In genomic region chr8:70507027-70507393, GRCm38 (mm10) we compare ENCODE assay signal across 9 mouse cellular contexts. TPM values are rescaled to one million over a fixed set of nuclear protein-coding genes. Genes with fewer than 3 reads are reported as not detected.
DNase-seq lines count a peak whose midpoint lies in the region; ATAC-seq and TF ChIP-seq lines count a peak whose summit lies in the region.
"Had no signal": no experiment of that assay in that cellular context is flagged by ENCODE, and none has a peak within 500 bp of the region (broad histone marks: within the 10 kb centered on the region; RNA-seq: fewer than 3 reads in every experiment).

No protein-coding gene starts in this region.

- 59% methylated on average over 5 of the region's 5 CpGs for WGBS in heart, embryonic 10.5 days
- 75% methylated on average over 5 of the region's 5 CpGs for WGBS in heart, adult 2 months
- 44% methylated on average over 5 of the region's 5 CpGs for WGBS in liver, embryonic 14.5 days (ENCODE audit: insufficient replicate concordance)

- intact Hi-C loops in heart, adult 2 months (cut with DNase I): loop anchor here (2.0 kb wide), 1 partner anchor 78 kb away; no protein-coding TSS in a partner anchor

- peaks cover 3% of the 10 kb centered on the region for H3K79me2 ChIP-seq in heart, adult 2 months (replicated peaks; ENCODE audit: control insufficient read depth, insufficient read depth, low read length)

- H3K27ac ChIP-seq in heart, embryonic 10.5 days: no peak overlapping the region
- no peak overlapping the region for H3K27ac ChIP-seq in heart, adult 2 months
- H3K27ac ChIP-seq in testis, adult 2 months (ENCODE audit: control insufficient read depth, insufficient read depth, low read depth, low read length): no peak overlapping the region; the same call in 1 of the 2 replicates
- H3K27ac ChIP-seq in liver, embryonic 14.5 days: peak overlapping the region; percentile 52

- H3K9me3 ChIP-seq in heart, embryonic 10.5 days: no peaks in the 10 kb centered on the region
- H3K9me3 ChIP-seq in liver, embryonic 14.5 days (ENCODE audit: control insufficient read depth, low read length): no peaks in the 10 kb centered on the region

- ATAC-seq in liver, embryonic 14.5 days (ENCODE audit: insufficient read depth): no peak

- peaks cover 39% of the 10 kb centered on the region for H3K36me3 ChIP-seq in heart, embryonic 10.5 days
- peaks cover 2% of the 10 kb centered on the region; the same call in 1 of the 2 replicates for H3K36me3 ChIP-seq in heart, adult 2 months (ENCODE audit: control insufficient read depth, insufficient read depth, low read length)
- no peaks in the 10 kb centered on the region; the same call in 1 of the 2 replicates for H3K36me3 ChIP-seq in testis, adult 2 months (ENCODE audit: control insufficient read depth, insufficient read depth, low read length)
- peaks cover 21% of the 10 kb centered on the region for H3K36me3 ChIP-seq in liver, embryonic 14.5 days (replicated peaks; ENCODE audit: control insufficient read depth, insufficient read depth, low read depth)

- TF ChIP-seq POLR2A in heart, adult 2 months (IDR thresholded peaks at IDR 0.05; ENCODE audit: insufficient read depth, low read depth, low read length): no peak; the same call in 1 of the 2 replicates
- TF ChIP-seq POLR2A in testis, adult 2 months (IDR thresholded peaks at IDR 0.05; ENCODE audit: control insufficient read depth, low read depth, low read length): no peak

- peaks cover 54% of the 10 kb centered on the region for H3K4me1 ChIP-seq in heart, embryonic 10.5 days
- peaks cover 15% of the 10 kb centered on the region for H3K4me1 ChIP-seq in heart, adult 2 months (ENCODE audit: control insufficient read depth, insufficient read depth, low read length)
- peaks cover 40% of the 10 kb centered on the region for H3K4me1 ChIP-seq in testis, adult 2 months (ENCODE audit: control insufficient read depth, insufficient read depth, low read length)
- H3K4me1 ChIP-seq in liver, embryonic 14.5 days (replicated peaks; ENCODE audit: control insufficient read depth in 2 of 2, insufficient read depth in 2 of 2, low read length in 1 of 2): peaks cover 29 to 40% of the 10 kb centered on the region in 2 experiments

- no peak overlapping the region for H3K9ac ChIP-seq in heart, adult 2 months (ENCODE audit: low read depth, low read length)
- no peak overlapping the region; the same call in 1 of the 2 replicates for H3K9ac ChIP-seq in liver, embryonic 14.5 days (replicated peaks)

- TF ChIP-seq CTCF in heart, adult 2 months (IDR thresholded peaks at IDR 0.05): no peak
- TF ChIP-seq CTCF in testis, adult 2 months (IDR thresholded peaks at IDR 0.05; ENCODE audit: control insufficient read depth, insufficient read depth, insufficient replicate concordance, low read depth, low read length): no peak
- TF ChIP-seq CTCF in liver, embryonic 14.5 days (IDR thresholded peaks at IDR 0.05; ENCODE audit: low read depth): no peak

- peaks cover 29% of the 10 kb centered on the region for H3K27me3 ChIP-seq in heart, embryonic 10.5 days (ENCODE audit: insufficient read depth, poor library complexity, severe bottlenecking)
- no peaks in the 10 kb centered on the region for H3K27me3 ChIP-seq in heart, adult 2 months (ENCODE audit: control insufficient read depth, insufficient read depth, low read length)
- no peaks in the 10 kb centered on the region for H3K27me3 ChIP-seq in testis, adult 2 months (ENCODE audit: control insufficient read depth, insufficient read depth, low read length)
- H3K27me3 ChIP-seq in liver, embryonic 14.5 days (ENCODE audit: control insufficient read depth, insufficient read depth, low read length): 0 out of 2 replicates have a peak, but pooled peaks cover 5% of the 10 kb centered on the region

- peak overlapping the region; percentile 91 for H3K4me3 ChIP-seq in heart, embryonic 10.5 days
- H3K4me3 ChIP-seq in heart, adult 2 months: no peak overlapping the region
- H3K4me3 ChIP-seq in testis, adult 2 months (ENCODE audit: control insufficient read depth, low read depth, low read length): peak overlapping the region; percentile 83
- H3K4me3 ChIP-seq in liver, embryonic 14.5 days (ENCODE audit: insufficient read depth in 1 of 2, low read depth in 2 of 2, low read length in 2 of 2): peak overlapping the region; percentile 36 to 77

- peak overlapping the region; percentile 83 for H3K4me2 ChIP-seq in liver, embryonic 14.5 days (ENCODE audit: low read depth)

- no peak for TF ChIP-seq EP300 in heart, adult 2 months (IDR thresholded peaks at IDR 0.05; ENCODE audit: insufficient read depth, low read depth, low read length)
- TF ChIP-seq EP300 in liver, embryonic 14.5 days (IDR thresholded peaks at IDR 0.05; ENCODE audit: low read depth): no peak

- no peak for DNase-seq in heart, embryonic 10.5 days (ENCODE audit: low spot score)
- no peak for DNase-seq in heart, adult 2 months
- no peak for DNase-seq in testis, postnatal 10 days (ENCODE audit: low spot score)
- DNase-seq in liver, embryonic 14.5 days (ENCODE audit: low read depth in 3 of 3, low spot score in 3 of 3): no peak
- DNase-seq in thymus, postnatal 36 days: no peak
- DNase-seq in thymus, postnatal 0 days (ENCODE audit: low spot score): no peak
- no peak for DNase-seq in adrenal gland, postnatal 4 days (ENCODE audit: low spot score in 2 of 2)

RNA-seq across cellular contexts. Expression of gene Rex1bd, which starts 0.5 kb away (rescaled TPM):
- 127 and 128 TPM in 2 replicates for polyA plus RNA-seq in heart, embryonic 10.5 days (2016; fragmentation: Nextera tagmentation; extraction: Ambion mirVana)
- total RNA-seq in heart, adult 2 months (2021): 100 to 1,000 TPM; 111 to 118 TPM
- polyA plus RNA-seq in heart, adult 2 months (2012; rRNA removed): 129 and 145 TPM in 2 replicates
- polyA plus RNA-seq in testis, adult 2 months (2012; rRNA removed): 23.9 and 26.9 TPM in 2 replicates
- polyA plus RNA-seq in liver, embryonic 14.5 days (2012; rRNA removed): 55.1 and 71.6 TPM in 2 replicates
- 72.0 and 74.2 TPM in 2 replicates for polyA plus RNA-seq in liver, embryonic 14.5 days (2014; fragmentation: Nextera tagmentation; extraction: Ambion mirVana)
- polyA plus RNA-seq in thymus, postnatal 0 days (2015; fragmentation: Nextera tagmentation; extraction: Ambion mirVana): 170 and 181 TPM in 2 replicates
- 100 to 1,000 TPM; 105 to 109 TPM for total RNA-seq in adrenal gland, postnatal 4 days (2021)

RNA-seq across cellular contexts. Expression of gene Uba52, which starts 3.6 kb away (rescaled TPM):
- polyA plus RNA-seq in heart, embryonic 10.5 days (2016; fragmentation: Nextera tagmentation; extraction: Ambion mirVana): 751 and 801 TPM in 2 replicates
- 1,000 to 10,000 TPM; 1,480 to 1,595 TPM for total RNA-seq in heart, adult 2 months (2021)
- polyA plus RNA-seq in heart, adult 2 months (2012; rRNA removed): 439 and 626 TPM in 2 replicates
- polyA plus RNA-seq in testis, adult 2 months (2012; rRNA removed): 768 and 853 TPM in 2 replicates
- polyA plus RNA-seq in liver, embryonic 14.5 days (2012; rRNA removed): 553 and 870 TPM in 2 replicates
- polyA plus RNA-seq in liver, embryonic 14.5 days (2014; fragmentation: Nextera tagmentation; extraction: Ambion mirVana): 738 and 773 TPM in 2 replicates
- polyA plus RNA-seq in thymus, postnatal 0 days (2015; fragmentation: Nextera tagmentation; extraction: Ambion mirVana): 1,327 and 1,441 TPM in 2 replicates
- 1,000 to 10,000 TPM; 1,529 to 1,618 TPM for total RNA-seq in adrenal gland, postnatal 4 days (2021)

RNA-seq across cellular contexts. Expression of gene Crlf1, which starts 14.1 kb away (rescaled TPM):
- polyA plus RNA-seq in heart, embryonic 10.5 days (2016; fragmentation: Nextera tagmentation; extraction: Ambion mirVana): 1.8 and 3.2 TPM in 2 replicates
- under 1 TPM; 0.68 to 0.89 TPM for total RNA-seq in heart, adult 2 months (2021)
- polyA plus RNA-seq in heart, adult 2 months (2012; rRNA removed): 0.38 and 2.3 TPM in 2 replicates
- polyA plus RNA-seq in testis, adult 2 months (2012; rRNA removed): 126 and 137 TPM in 2 replicates
- 1.5 and 1.9 TPM in 2 replicates for polyA plus RNA-seq in liver, embryonic 14.5 days (2012; rRNA removed)
- 3.7 and 4.0 TPM in 2 replicates for polyA plus RNA-seq in liver, embryonic 14.5 days (2014; fragmentation: Nextera tagmentation; extraction: Ambion mirVana)
- 0.10 and 0.27 TPM in 2 replicates for polyA plus RNA-seq in thymus, postnatal 0 days (2015; fragmentation: Nextera tagmentation; extraction: Ambion mirVana)
- total RNA-seq in adrenal gland, postnatal 4 days (2021): under 1 TPM in 1 of 2 experiments, not detected in 1; 0.45 TPM
- total RNA-seq: hematopoietic stem cell, adult 5-6 weeks had no signal

RNA-seq across cellular contexts. Expression of gene Tmem59l, which starts 19.9 kb away (rescaled TPM):
- 1.2 and 3.6 TPM in 2 replicates for polyA plus RNA-seq in heart, embryonic 10.5 days (2016; fragmentation: Nextera tagmentation; extraction: Ambion mirVana)
- total RNA-seq in heart, adult 2 months (2021): not detected
- polyA plus RNA-seq in heart, adult 2 months (2012; rRNA removed): 0.21 and 0.53 TPM in 2 replicates
- polyA plus RNA-seq in testis, adult 2 months (2012; rRNA removed): 62.6 and 62.9 TPM in 2 replicates
- polyA plus RNA-seq in liver, embryonic 14.5 days (2012; rRNA removed): 0.03 and 0.09 TPM in 2 replicates
- not detected in 2 replicates for polyA plus RNA-seq in liver, embryonic 14.5 days (2014; fragmentation: Nextera tagmentation; extraction: Ambion mirVana)
- polyA plus RNA-seq in thymus, postnatal 0 days (2015; fragmentation: Nextera tagmentation; extraction: Ambion mirVana): 0.09 and 0.10 TPM in 2 replicates
- 1 to 10 TPM; 3.6 to 5.0 TPM for total RNA-seq in adrenal gland, postnatal 4 days (2021)

RNA-seq across cellular contexts. Expression of gene Fkbp8, which starts 20.5 kb away (rescaled TPM):
- 295 and 310 TPM in 2 replicates for polyA plus RNA-seq in heart, embryonic 10.5 days (2016; fragmentation: Nextera tagmentation; extraction: Ambion mirVana)
- total RNA-seq in heart, adult 2 months (2021): 100 to 1,000 TPM; 116 to 135 TPM
- polyA plus RNA-seq in heart, adult 2 months (2012; rRNA removed): 179 and 201 TPM in 2 replicates
- polyA plus RNA-seq in testis, adult 2 months (2012; rRNA removed): 179 and 198 TPM in 2 replicates
- 140 and 149 TPM in 2 replicates for polyA plus RNA-seq in liver, embryonic 14.5 days (2012; rRNA removed)
- 114 and 135 TPM in 2 replicates for polyA plus RNA-seq in liver, embryonic 14.5 days (2014; fragmentation: Nextera tagmentation; extraction: Ambion mirVana)
- polyA plus RNA-seq in thymus, postnatal 0 days (2015; fragmentation: Nextera tagmentation; extraction: Ambion mirVana): 309 and 319 TPM in 2 replicates
- 100 to 1,000 TPM; 315 to 322 TPM for total RNA-seq in adrenal gland, postnatal 4 days (2021)

Comparison
In these comparisons a context has a peak if more than half of its experiments do, and no peak if none do; other contexts are left out.
1. RNA of gene Crlf1, which starts 14.1 kb away (polyA plus RNA-seq): 126 to 137 TPM in testis, adult 2 months; 1.5 to 4.0 TPM in liver, embryonic 14.5 days, 1.8 to 3.2 TPM in heart, embryonic 10.5 days, 0.38 to 2.3 TPM in heart, adult 2 months and 0.10 to 0.27 TPM in thymus, postnatal 0 days; every median in the first group is over 10 times any median in the second.